Mouse (Mus musculus) CH12.LX (cell line): ENCODE data around the gene Fbxo36. TPM values are rescaled to one million over a fixed set of nuclear protein-coding genes. Genes with fewer than 3 reads are reported as not detected.

Experiments used
- DNase-seq: peaks from one replicate; pipeline ENCODE4 v3.0.0-alpha.2; 2013; ENCODE audit errors: extremely low read depth
- H3K27ac ChIP-seq: 2 replicates; pipeline ENCODE4 v1.5.1; 2012; ENCODE audit warnings: low read depth, mild to moderate bottlenecking, control low read depth, moderate library complexity; ENCODE audit not compliant: insufficient read depth
- H3K27me3 ChIP-seq: replicated peaks from 2 replicates; pipeline ENCODE3; 2012; ENCODE audit warnings: inconsistent platforms
- H3K36me3 ChIP-seq, 2 experiments: replicated peaks in 1 of 2; 2 replicates each; pipeline versions ENCODE3 to v1.6.1; 2012; ENCODE audit warnings: inconsistent platforms in 1 of 2, low read length in 1 of 2, mild to moderate bottlenecking in 1 of 2, mixed read lengths in 1 of 2, moderate library complexity in 1 of 2; ENCODE audit not compliant: control insufficient read depth in 1 of 2, insufficient read depth in 1 of 2
- H3K4me1 ChIP-seq, 2 experiments: 2 replicates each; pipeline ENCODE4 v1.6.1; 2012; ENCODE audit warnings: inconsistent platforms in 1 of 2, moderate library complexity in 1 of 2; ENCODE audit not compliant: insufficient read depth in 2 of 2, control insufficient read depth in 1 of 2
- H3K4me2 ChIP-seq: 2 replicates; pipeline ENCODE4 v1.6.1; 2012; ENCODE audit warnings: low read depth, mild to moderate bottlenecking, control low read depth; ENCODE audit not compliant: poor library complexity, insufficient read depth, severe bottlenecking
- H3K4me3 ChIP-seq, 3 experiments: fragments of 150-350 bp in 1 of 3; sonication (generic) in 1 of 3; replicated peaks in 1 of 3; 2 replicates each; pipeline versions ENCODE3 to v1.5.1; 2011 to 2012; ENCODE audit warnings: low read depth in 2 of 3, low read length in 2 of 3, mild to moderate bottlenecking in 2 of 3, moderate library complexity in 2 of 3, control low read depth in 1 of 3, improper control_type of control experiment in 1 of 3, inconsistent platforms in 1 of 3, mixed read lengths in 1 of 3; ENCODE audit not compliant: poor library complexity in 1 of 3
- H3K79me2 ChIP-seq: replicated peaks from 2 replicates; pipeline ENCODE4 v1.6.1; 2012; ENCODE audit warnings: mild to moderate bottlenecking, moderate library complexity; ENCODE audit not compliant: control insufficient read depth, poor library complexity, insufficient read depth, severe bottlenecking; ENCODE audit errors: extremely low read depth
- H3K9ac ChIP-seq: 2 replicates; pipeline ENCODE4 v1.6.1; 2012; ENCODE audit warnings: low read depth, mild to moderate bottlenecking, control low read depth, moderate library complexity; ENCODE audit not compliant: insufficient read depth
- H3K9me3 ChIP-seq: replicated peaks from 2 replicates; pipeline ENCODE3; 2012; ENCODE audit warnings: low read length, inconsistent platforms, mixed read lengths
- BHLHE40 ChIP-seq: IDR thresholded peaks from 2 replicates; pipeline ENCODE4 v1.6.1; 2011; ENCODE audit warnings: mild to moderate bottlenecking, low read depth, low read length, improper control_type of control experiment
- ELF1 ChIP-seq: IDR thresholded peaks from 2 replicates; pipeline ENCODE4 v1.6.1; 2014; ENCODE audit warnings: low read depth, mild to moderate bottlenecking, inconsistent platforms, low read length, improper control_type of control experiment
- EP300 ChIP-seq: IDR thresholded peaks from 2 replicates; pipeline ENCODE4 v1.6.1; 2011; ENCODE audit warnings: low read length, improper control_type of control experiment
- ETS1 ChIP-seq: conservative IDR thresholded peaks from 2 replicates; pipeline ENCODE4 v1.6.1; 2012; ENCODE audit warnings: low read depth, mild to moderate bottlenecking, inconsistent platforms, low read length, improper control_type of control experiment, moderate library complexity
- HCFC1 ChIP-seq: IDR thresholded peaks from 2 replicates; pipeline ENCODE4 v1.6.1; 2012; ENCODE audit warnings: low read depth, mild to moderate bottlenecking, inconsistent platforms, low read length, improper control_type of control experiment
- IRF4 ChIP-seq: IDR thresholded peaks from 2 replicates; pipeline ENCODE4 v1.6.1; 2014; ENCODE audit warnings: low read depth, mild to moderate bottlenecking, inconsistent platforms, low read length, improper control_type of control experiment
- JUND ChIP-seq: conservative IDR thresholded peaks from 2 replicates; pipeline ENCODE4 v1.6.1; 2011; ENCODE audit warnings: low read depth, low read length, improper control_type of control experiment
- MAFK ChIP-seq: IDR thresholded peaks from 2 replicates; pipeline ENCODE4 v1.6.1; 2011; ENCODE audit warnings: low read length, improper control_type of control experiment; ENCODE audit not compliant: insufficient replicate concordance
- MAZ ChIP-seq: IDR thresholded peaks from 2 replicates; pipeline ENCODE4 v1.6.1; 2012; ENCODE audit warnings: low read depth, mild to moderate bottlenecking, inconsistent platforms, low read length, improper control_type of control experiment, moderate library complexity
- MEF2A ChIP-seq: IDR thresholded peaks from 2 replicates; pipeline ENCODE4 v1.6.1; 2014; ENCODE audit warnings: low read depth, mild to moderate bottlenecking, inconsistent platforms, low read length, improper control_type of control experiment, borderline replicate concordance
- MXI1 ChIP-seq: IDR thresholded peaks from 2 replicates; pipeline ENCODE4 v1.6.1; 2011; ENCODE audit warnings: mild to moderate bottlenecking, low read depth, low read length, improper control_type of control experiment
- NELFE ChIP-seq: IDR thresholded peaks from 2 replicates; pipeline ENCODE4 v1.6.1; 2011; ENCODE audit warnings: low read depth, low read length, improper control_type of control experiment
- NRF1 ChIP-seq: IDR thresholded peaks from 2 replicates; pipeline ENCODE4 v1.6.1; 2014; ENCODE audit warnings: low read depth, mild to moderate bottlenecking, inconsistent platforms, low read length, improper control_type of control experiment, moderate library complexity
- POLR2A ChIP-seq: IDR thresholded peaks from 2 replicates; pipeline ENCODE4 v1.6.1; 2011; ENCODE audit warnings: low read depth, mild to moderate bottlenecking, improper control_type of control experiment, low read length
- POLR2AphosphoS2 ChIP-seq: IDR thresholded peaks from 2 replicates; pipeline ENCODE4 v1.6.1; 2011; ENCODE audit warnings: low read depth, low read length, improper control_type of control experiment
- RAD21 ChIP-seq: IDR thresholded peaks from 2 replicates; pipeline ENCODE4 v1.6.1; 2011; ENCODE audit warnings: low read depth, mild to moderate bottlenecking, low read length, improper control_type of control experiment, moderate library complexity
- RCOR1 ChIP-seq: conservative IDR thresholded peaks from 2 replicates; pipeline ENCODE4 v1.6.1; 2012; ENCODE audit warnings: low read depth, mild to moderate bottlenecking, inconsistent platforms, low read length, improper control_type of control experiment
- TBP ChIP-seq: conservative IDR thresholded peaks from 2 replicates; pipeline ENCODE4 v1.6.1; 2011; ENCODE audit warnings: low read depth, low read length, improper control_type of control experiment
- TCF12 ChIP-seq: IDR thresholded peaks from 2 replicates; pipeline ENCODE4 v1.6.1; 2014; ENCODE audit warnings: low read depth, mild to moderate bottlenecking, inconsistent platforms, low read length, improper control_type of control experiment
- USF1 ChIP-seq: IDR thresholded peaks from 2 replicates; pipeline ENCODE4 v1.6.1; 2014; ENCODE audit warnings: low read depth, mild to moderate bottlenecking, inconsistent platforms, low read length, improper control_type of control experiment
- ZKSCAN1 ChIP-seq: IDR thresholded peaks from 2 replicates; pipeline ENCODE4 v1.6.1; 2012; ENCODE audit warnings: low read depth, inconsistent platforms, low read length, improper control_type of control experiment, borderline replicate concordance
- dilution Hi-C: fragments of 300-500 bp; cut with MboI; formaldehyde crosslinking; loops from 2 replicates; pipeline ENCODE4 v1.14.3; 2020; ENCODE audit warnings: low sequenced_read_pairs; ENCODE audit not compliant: extremely low pct_unique_long_range_greater_than_20kb, extremely low pct_ligation_motif_present
- in situ Hi-C: fragments of 300-500 bp; cut with MboI; formaldehyde crosslinking; loops from 3 replicates; pipeline ENCODE4 v1.14.3; 2019; ENCODE audit warnings: low sequenced_read_pairs, low pct_ligation_motif_present, low pct_unique_long_range_greater_than_20kb, mixed read lengths
- polyA plus RNA-seq: library from polyadenylated mRNA; unstranded; fragments of >175 nt; gene quantifications from 2 replicates; pipeline ENCODE4 v1.2.1, GENCODE M21; 2012; ENCODE audit warnings: low read depth; ENCODE audit not compliant: insufficient read length
- total RNA-seq, 2 experiments: library from RNA; depleted of rRNA; stranded (reverse); fragments of 300-350 nt in 1 of 2; fragments of >200 nt in 1 of 2; gene quantifications; 2 replicates each; pipeline ENCODE4 v1.2.3; 2012 to 2014

Fbxo36 gene
- total and polyA plus RNA-seq, 3 experiments: 2.5 to 3.8 (median 3.0) TPM

DNA sequence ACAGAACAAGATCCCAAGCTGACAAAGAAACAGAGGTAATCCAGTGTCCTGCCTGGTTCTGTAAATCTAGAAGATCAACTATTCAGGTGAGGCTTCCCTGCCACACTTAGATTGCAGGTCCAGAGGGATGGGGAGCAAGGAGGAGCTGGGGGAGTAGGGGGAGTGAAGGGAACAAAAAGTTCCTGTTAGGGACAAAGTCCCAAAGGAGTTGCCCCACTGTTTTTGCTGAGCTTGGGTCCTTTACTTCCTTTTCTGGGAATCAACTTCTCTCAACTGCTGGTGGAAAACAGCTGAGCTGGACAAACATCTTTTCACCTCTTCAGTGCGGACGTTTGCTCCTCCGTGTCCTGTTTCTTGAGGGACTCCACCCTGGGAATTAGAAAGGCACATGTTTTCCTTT is 106.3 kb downstream of the Fbxo36 start:
- Histone ChIP-seq H3K4me1 (no peaks in the 10 kb centered on the region; a peak in 1 of 4 replicates), H3K27ac (no peak overlapping the region), H3K27me3 (no peaks in the 10 kb centered on the region), H3K9ac (no peak overlapping the region), H3K79me2 (no peaks in the 10 kb centered on the region), H3K4me3 (no peak overlapping the region), H3K36me3 (no peaks in the 10 kb centered on the region), H3K4me2 (no peak overlapping the region), H3K9me3 (no peaks in the 10 kb centered on the region)
- dilution Hi-C loops: no loop called here
- TF ChIP-seq USF1: no peak
- no peak for TF ChIP-seq TBP
- TF ChIP-seq ETS1: no peak
- TF ChIP-seq RCOR1: no peak
- no peak for TF ChIP-seq NRF1
- no peak for TF ChIP-seq MAFK
- TF ChIP-seq POLR2AphosphoS2: no peak
- TF ChIP-seq ELF1: no peak
- TF ChIP-seq MXI1: no peak
- TF ChIP-seq MEF2A: no peak
- TF ChIP-seq JUND: no peak
- TF ChIP-seq EP300: no peak
- TF ChIP-seq NELFE: no peak
- no peak for TF ChIP-seq POLR2A
- TF ChIP-seq ZKSCAN1: no peak
- TF ChIP-seq TCF12: no peak
- TF ChIP-seq HCFC1: no peak
- no peak for TF ChIP-seq MAZ
- no peak for TF ChIP-seq RAD21
- no peak for TF ChIP-seq BHLHE40
- no peak for DNase-seq
- in situ Hi-C loops: no loop called here

DNA sequence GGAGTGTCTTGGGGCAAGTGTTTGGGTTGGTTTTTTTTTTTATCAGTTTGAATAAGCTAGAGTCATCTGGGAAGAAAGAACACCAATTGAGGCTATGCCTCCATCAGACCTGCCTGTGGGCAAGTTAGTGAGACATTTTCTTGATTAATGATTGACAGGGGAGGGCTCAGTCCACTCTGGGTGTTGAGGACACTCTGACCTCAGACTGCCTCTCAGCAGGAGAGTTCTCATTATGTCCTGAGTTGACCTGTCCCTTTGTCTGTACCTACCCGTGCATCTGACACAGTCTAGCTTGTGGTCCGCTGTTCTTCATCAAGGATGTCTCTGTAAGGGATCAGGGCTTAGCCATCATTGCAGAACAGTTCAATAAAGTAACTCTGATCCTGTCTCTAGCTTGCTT is 107.7 kb downstream of the Fbxo36 start:
- Histone ChIP-seq H3K36me3 (no peaks in the 10 kb centered on the region), H3K9ac (no peak overlapping the region), H3K4me2 (no peak overlapping the region), H3K4me1 (no peaks in the 10 kb centered on the region; a peak in 1 of 4 replicates), H3K27ac (no peak overlapping the region), H3K27me3 (no peaks in the 10 kb centered on the region), H3K79me2 (no peaks in the 10 kb centered on the region), H3K4me3 (no peak overlapping the region), H3K9me3 (peaks cover 3% of the 10 kb centered on the region)
- no peak for DNase-seq
- in situ Hi-C loops (no loop called here), dilution Hi-C loops (no loop called here)
- TF ChIP-seq IRF4 (no peak), POLR2A (no peak), NRF1 (no peak), USF1 (no peak), ELF1 (no peak)

Other genes starting within 250 kb of the Fbxo36 start
- not detected in 2 replicates for gene Dner, start 143.6 kb upstream of the Fbxo36 start, total RNA-seq (2012; rRNA removed)
- not detected in 2 replicates for gene Dner, start 143.6 kb upstream of the Fbxo36 start, total RNA-seq (2014; rRNA removed)
- gene Dner, start 143.6 kb upstream of the Fbxo36 start, polyA plus RNA-seq: not detected in 2 replicates
- gene Trip12, start 675 bp downstream of the Fbxo36 start, total RNA-seq (2012; rRNA removed): 82.0 and 90.2 TPM in 2 replicates
- 75.6 and 78.2 TPM in 2 replicates for gene Trip12, start 675 bp downstream of the Fbxo36 start, total RNA-seq (2014; rRNA removed)
- 93.8 and 109 TPM in 2 replicates for gene Trip12, start 675 bp downstream of the Fbxo36 start, polyA plus RNA-seq
- 0.13 TPM in 1 of 2 replicates, not detected in the other for gene Slc16a14, start 95.3 kb downstream of the Fbxo36 start, total RNA-seq (2012; rRNA removed)
- not detected in 2 replicates for gene Slc16a14, start 95.3 kb downstream of the Fbxo36 start, total RNA-seq (2014; rRNA removed)
- 0.10 and 0.12 TPM in 2 replicates for gene Slc16a14, start 95.3 kb downstream of the Fbxo36 start, polyA plus RNA-seq